Mouse (Mus musculus): ENCODE results near the gene Sfrp5. TPM values are rescaled to one million over a fixed set of nuclear protein-coding genes. Genes with fewer than 3 reads are reported as not detected.

The Sfrp5 gene
- polyA plus RNA-seq (2012; rRNA removed): 3.3 and 4.2 TPM in 2 replicates

- no peak for DNase-seq (ENCODE audit: low read depth, low spot score)
- WGBS: 4% methylated on average over 60 of the region's 60 CpGs
Observed at GRCm38 (mm10) chr19:42201696-42202381, at the start of gene Sfrp5. Gene Sfrp5 (minus strand): TSS chr19:42202252.

- 57% methylated on average over 11 of the region's 11 CpGs for WGBS
- no peak for DNase-seq (ENCODE audit: low read depth, low spot score)
Observed at GRCm38 (mm10) chr19:42249976-42250914, 48.2 kb upstream of the Sfrp5 start.

- 86% methylated on average over 3 of the region's 3 CpGs for WGBS
- no peak for DNase-seq (ENCODE audit: low read depth, low spot score)
Observed at GRCm38 (mm10) chr19:42247519-42247918, 45.5 kb upstream of the Sfrp5 start, which contains the start of gene Golga7b. Gene Golga7b (plus strand): TSS chr19:42247574.

GRCm38 (mm10) chr19:42246626-42247025 is 44.6 kb upstream of the Sfrp5 start:
- DNase-seq (ENCODE audit: low read depth, low spot score): no peak
- WGBS: 54% methylated on average over 5 of the region's 5 CpGs

GRCm38 (mm10) chr19:42243401-42243800 is 41.3 kb upstream of the Sfrp5 start:
- no peak for DNase-seq (ENCODE audit: low read depth, low spot score)
- WGBS: 7% methylated on average over 3 of the region's 3 CpGs

GRCm38 (mm10) chr19:42240881-42241280 is 38.8 kb upstream of the Sfrp5 start:
- WGBS: 69% methylated on average over 8 of the region's 8 CpGs
- DNase-seq (ENCODE audit: low read depth, low spot score): no peak

- WGBS: 69% methylated on average over 7 of the region's 7 CpGs
Observed at GRCm38 (mm10) chr19:42238341-42238715, 36.3 kb upstream of the Sfrp5 start.

GRCm38 (mm10) chr19:42237602-42238340 is 35.7 kb upstream of the Sfrp5 start:
- DNase-seq (ENCODE audit: low read depth, low spot score): no peak
- WGBS: 27% methylated on average over 4 of the region's 4 CpGs

More at GRCm38 (mm10) chr19:42238341-42238715, 36.3 kb upstream of the Sfrp5 start:
- DNase-seq (ENCODE audit: low read depth, low spot score): no peak

- WGBS: 35% methylated on average over 13 of the region's 13 CpGs
Observed at GRCm38 (mm10) chr19:42230986-42231385, 28.9 kb upstream of the Sfrp5 start.

GRCm38 (mm10) chr19:42230288-42230568 is 28.2 kb upstream of the Sfrp5 start:
- WGBS: 30% methylated on average over 5 of the region's 5 CpGs
- DNase-seq (ENCODE audit: low read depth, low spot score): no peak

More at GRCm38 (mm10) chr19:42230986-42231385, 28.9 kb upstream of the Sfrp5 start:
- DNase-seq (ENCODE audit: low read depth, low spot score): peak; percentile 80

- DNase-seq (ENCODE audit: low read depth, low spot score): no peak
- WGBS: 83% methylated on average over 17 of the region's 17 CpGs
Observed at GRCm38 (mm10) chr19:42229499-42230287, 27.6 kb upstream of the Sfrp5 start.

GRCm38 (mm10) chr19:42226451-42226850 is 24.4 kb upstream of the Sfrp5 start:
- 79% methylated on average over 10 of the region's 10 CpGs for WGBS

GRCm38 (mm10) chr19:42217374-42217763 is 15.3 kb upstream of the Sfrp5 start:
- 13% methylated on average over 2 of the region's 2 CpGs for WGBS
- no peak for DNase-seq (ENCODE audit: low read depth, low spot score)

More at GRCm38 (mm10) chr19:42226451-42226850, 24.4 kb upstream of the Sfrp5 start:
- DNase-seq (ENCODE audit: low read depth, low spot score): no peak

- DNase-seq (ENCODE audit: low read depth, low spot score): no peak
- 65% methylated on average over 7 of the region's 7 CpGs for WGBS
Observed at GRCm38 (mm10) chr19:42216699-42217373, 14.8 kb upstream of the Sfrp5 start.

- no peak for DNase-seq (ENCODE audit: low read depth, low spot score)
- 77% methylated on average over 2 of the region's 2 CpGs for WGBS
Observed at GRCm38 (mm10) chr19:42214601-42215000, 12.5 kb upstream of the Sfrp5 start.

GRCm38 (mm10) chr19:42211936-42212335 is 9.9 kb upstream of the Sfrp5 start:
- WGBS: 41% methylated on average over 8 of the region's 8 CpGs
- DNase-seq (ENCODE audit: low read depth, low spot score): no peak

- 52% methylated on average over 6 of the region's 6 CpGs for WGBS
- DNase-seq (ENCODE audit: low read depth, low spot score): no peak
Observed at GRCm38 (mm10) chr19:42209976-42210375, 7.9 kb upstream of the Sfrp5 start.

- WGBS: 23% methylated on average over 7 of the region's 7 CpGs
- no peak for DNase-seq (ENCODE audit: low read depth, low spot score)
Observed at GRCm38 (mm10) chr19:42209485-42209884, 7.4 kb upstream of the Sfrp5 start.

GRCm38 (mm10) chr19:42205201-42205600 is 3.1 kb upstream of the Sfrp5 start:
- WGBS: 77% methylated on average over 8 of the region's 8 CpGs
- no peak for DNase-seq (ENCODE audit: low read depth, low spot score)
